Mouse (Mus musculus): ENCODE data around the gene Slc9a9.

Gene Slc9a9

DNA sequence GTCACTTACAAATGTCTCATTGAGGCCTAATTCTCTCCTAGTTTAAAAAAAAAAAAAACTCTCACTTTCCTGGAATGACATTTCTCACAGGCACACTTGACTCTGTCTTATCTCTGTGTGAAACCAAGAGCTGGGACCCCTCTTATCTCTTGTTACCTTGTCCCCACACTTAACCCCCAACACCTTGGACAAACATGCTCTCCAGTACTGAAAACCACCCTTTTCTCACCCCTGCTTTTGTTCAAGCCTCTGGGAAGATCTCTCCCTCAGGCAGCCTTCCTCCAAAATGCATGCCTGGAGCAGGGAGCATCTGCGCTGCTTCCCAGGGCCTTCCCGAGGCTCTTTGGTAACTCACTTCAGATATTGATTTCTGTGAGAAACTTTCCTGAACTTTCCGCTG is 524.0 kb downstream of the Slc9a9 start:
- no peak for DNase-seq (ENCODE audit: low spot score in 2 of 2)

DNA sequence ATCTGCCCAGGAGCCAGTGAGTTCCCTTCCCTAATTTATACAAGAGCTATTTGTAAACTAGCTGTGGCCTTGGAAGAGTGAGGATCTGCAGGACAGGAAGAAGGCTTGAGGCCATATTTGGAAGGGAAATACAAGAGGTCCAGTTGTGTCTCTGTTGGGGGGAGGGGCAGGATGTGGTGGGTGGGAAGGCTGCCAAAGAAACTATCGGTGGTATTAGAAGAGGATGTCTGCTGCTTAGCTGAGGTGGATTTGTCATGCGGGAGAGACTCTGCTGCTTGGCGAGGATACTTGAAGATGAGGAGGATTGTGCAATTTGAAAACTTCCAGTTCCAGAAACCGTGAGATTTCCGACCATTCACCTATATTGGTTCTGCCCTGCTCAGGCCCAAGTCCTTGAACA is 524.4 kb downstream of the Slc9a9 start:
- DNase-seq (ENCODE audit: low spot score in 2 of 2): no peak

DNA sequence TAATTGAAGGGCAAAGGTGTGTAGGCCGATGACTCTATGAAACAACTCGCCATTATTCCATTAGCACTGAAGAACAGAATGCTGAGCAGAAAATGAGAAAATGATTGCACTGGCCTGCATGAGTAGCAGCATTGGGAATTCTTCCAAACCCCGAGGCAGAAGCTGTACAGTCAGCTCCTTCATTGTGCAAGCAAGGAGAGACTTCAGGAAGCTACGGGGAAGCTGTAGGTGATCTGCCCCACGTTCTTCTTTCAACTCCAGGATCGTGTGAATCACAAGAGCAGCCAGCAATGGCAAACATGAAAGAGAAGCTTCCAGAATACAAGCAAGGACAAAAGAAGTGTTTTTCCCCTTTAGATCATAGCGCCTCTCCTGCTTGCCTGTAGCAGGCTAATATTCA is 538.0 kb downstream of the Slc9a9 start:
- DNase-seq (ENCODE audit: low spot score in 2 of 2): no peak

DNA sequence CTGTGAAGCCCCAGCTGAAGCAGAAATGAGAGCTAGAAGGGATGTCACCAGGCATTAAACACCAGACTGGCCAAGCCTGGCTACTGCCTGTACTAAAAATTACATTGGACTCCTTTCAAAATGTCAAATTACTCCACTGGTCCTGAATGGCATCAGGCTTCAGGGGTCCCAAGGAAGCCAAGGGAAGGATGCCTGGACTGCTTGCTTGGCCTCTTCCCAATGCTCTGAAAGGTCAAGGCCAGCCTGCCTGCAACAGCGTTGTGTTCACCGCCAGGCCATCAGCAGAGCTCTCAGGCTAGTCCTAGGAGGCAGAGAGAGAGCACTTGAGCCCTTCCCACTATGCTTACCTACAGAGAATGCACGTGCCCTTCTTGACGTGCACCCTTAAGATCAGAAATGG is 539.0 kb downstream of the Slc9a9 start:
- no peak for DNase-seq (ENCODE audit: low spot score in 2 of 2)

DNA sequence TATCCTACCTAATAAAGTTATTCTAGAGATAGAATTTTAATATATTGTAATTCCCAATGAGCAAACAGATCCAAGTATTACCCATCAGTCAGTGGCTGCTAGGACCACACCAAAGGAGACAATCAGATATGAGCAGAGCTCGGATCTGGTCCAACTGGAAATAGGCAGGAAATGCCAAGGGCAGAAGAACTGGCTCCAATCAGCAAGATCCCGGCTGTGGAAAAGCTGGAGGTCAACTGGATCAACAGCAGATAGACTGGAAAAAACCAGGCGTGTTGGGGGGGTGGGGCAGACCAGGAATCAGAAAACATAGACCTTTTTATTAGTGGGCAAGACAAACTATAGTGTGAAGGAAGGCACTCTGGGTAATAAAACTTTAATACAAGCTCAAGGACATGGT is 550.3 kb downstream of the Slc9a9 start:
- DNase-seq (ENCODE audit: low spot score in 2 of 2): no peak

DNA sequence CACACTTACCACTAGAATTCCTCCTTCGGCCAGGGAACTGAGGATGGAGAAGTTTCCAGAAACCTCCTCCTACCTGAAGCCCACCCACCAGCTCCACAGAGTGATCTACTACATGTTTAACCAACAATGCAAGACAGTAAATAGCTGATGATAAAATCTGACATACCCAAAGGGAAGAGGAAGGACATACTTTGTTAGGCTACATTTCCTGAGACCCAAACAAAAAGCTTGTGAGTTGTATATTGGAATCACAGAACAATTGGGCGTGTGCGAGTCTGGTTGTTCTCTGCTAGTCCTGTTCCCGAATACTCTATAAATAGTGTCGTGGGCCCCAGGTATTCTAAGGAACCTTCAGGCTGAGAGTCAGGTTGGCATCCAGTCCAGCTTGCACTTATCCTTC is 551.6 kb downstream of the Slc9a9 start:
- no peak for DNase-seq (ENCODE audit: low spot score in 2 of 2)

DNA sequence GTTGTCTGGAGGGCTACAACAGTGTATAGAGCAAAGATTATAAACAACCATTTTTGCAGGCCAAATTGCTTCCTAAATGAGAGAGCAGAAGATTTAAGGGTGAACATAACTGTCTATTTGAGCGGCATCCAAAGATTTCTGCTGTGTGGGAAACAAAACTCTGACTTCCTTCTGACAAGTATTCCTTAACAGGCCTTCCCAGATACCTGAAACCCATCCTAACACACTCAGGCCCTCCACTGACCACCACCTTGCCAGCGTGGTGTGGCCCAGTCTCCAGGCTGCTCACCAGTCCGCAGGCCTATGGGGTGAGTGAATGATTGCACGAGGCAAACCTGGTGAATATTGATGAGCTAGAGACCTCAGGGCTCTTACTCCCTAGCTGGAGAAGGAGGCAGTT is 557.3 kb downstream of the Slc9a9 start:
- no peak for DNase-seq (ENCODE audit: low spot score in 2 of 2)

DNA sequence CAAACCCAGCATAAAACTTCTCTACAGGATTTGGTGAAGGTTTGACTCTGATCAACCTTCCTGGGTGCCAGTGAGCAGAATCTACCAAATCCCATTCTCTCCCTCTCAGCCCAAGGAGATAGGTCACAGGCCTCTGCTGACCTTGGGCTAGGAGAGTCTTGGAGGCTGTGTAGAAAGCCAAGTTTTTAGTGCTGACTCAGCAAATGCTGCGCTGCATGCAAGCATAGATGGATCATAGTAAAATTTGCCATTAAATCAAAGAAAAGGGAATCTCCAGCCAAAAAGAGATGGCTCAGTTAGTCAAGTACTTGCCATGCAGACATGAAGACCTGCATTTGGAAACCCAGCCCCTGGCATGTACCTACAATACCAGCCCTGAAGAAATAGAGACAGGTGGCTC is 558.4 kb downstream of the Slc9a9 start:
- DNase-seq (ENCODE audit: low spot score in 2 of 2): no peak

DNA sequence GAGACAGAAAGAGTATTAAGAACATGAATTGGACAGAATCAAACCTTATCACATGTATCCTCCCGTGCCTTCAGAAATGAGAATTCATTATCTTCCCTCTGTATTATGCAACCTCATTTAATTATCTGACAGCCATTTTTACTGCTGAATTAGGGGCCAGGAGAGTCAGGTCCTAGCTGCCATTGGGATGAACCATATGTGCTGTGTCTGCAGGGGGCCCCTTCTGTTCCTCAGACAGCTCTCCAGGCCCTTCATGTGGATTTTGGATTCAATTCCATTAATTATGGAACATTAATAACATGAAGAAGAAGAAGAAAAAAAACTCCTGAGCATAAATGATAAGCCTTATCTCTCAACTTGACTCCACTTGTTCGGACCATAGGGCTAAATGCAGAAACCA is 559.4 kb downstream of the Slc9a9 start:
- DNase-seq (ENCODE audit: low spot score in 2 of 2): no peak

DNA sequence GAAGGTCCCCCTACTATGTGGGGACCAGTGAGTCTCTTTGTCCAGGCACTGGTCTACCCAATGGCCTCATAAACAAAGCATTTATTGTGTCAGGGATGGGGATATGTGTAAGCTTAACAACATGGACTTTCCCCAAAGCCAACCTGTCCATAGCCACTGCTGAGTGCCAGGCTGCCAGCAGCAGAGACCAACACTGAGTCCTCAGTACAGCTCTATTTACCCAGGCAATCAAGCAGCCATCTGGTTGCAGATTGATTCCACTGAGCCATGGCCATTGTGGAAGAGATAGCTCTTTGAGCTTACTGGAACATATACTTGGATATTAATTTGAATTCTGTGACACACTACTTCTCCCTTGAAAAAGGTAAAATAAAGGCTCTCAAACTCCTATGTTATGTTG is 570.2 kb downstream of the Slc9a9 start:
- no peak for DNase-seq (ENCODE audit: low spot score in 2 of 2)

DNA sequence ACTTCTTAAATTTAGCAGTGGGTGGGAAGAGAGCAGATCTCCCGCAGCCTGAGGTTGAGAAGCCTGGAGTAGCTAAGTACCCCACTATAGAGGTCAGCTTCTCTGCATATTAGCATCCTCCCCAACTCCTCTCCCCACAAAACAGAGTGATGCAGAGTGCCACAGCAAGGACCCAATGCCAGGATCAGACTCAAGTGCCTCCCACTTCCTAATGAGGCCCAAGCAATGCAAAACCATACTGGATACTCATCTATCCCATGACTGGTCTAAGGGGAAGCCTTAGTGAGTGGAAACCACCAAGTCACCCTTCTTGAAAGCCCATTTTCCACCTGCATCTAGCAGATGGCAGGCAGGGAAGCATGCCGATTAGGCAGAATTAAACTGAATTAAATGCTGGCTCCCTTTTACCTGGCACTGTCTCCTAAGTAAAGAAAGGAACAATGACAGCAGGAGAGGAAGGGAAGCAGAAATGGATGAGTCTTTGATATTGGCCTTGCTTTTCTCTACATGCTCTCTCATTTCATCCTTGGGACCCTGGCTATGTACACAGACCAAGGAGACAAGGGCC is 573.0 kb downstream of the Slc9a9 start:
- no peak for DNase-seq (ENCODE audit: low spot score in 2 of 2)

DNA sequence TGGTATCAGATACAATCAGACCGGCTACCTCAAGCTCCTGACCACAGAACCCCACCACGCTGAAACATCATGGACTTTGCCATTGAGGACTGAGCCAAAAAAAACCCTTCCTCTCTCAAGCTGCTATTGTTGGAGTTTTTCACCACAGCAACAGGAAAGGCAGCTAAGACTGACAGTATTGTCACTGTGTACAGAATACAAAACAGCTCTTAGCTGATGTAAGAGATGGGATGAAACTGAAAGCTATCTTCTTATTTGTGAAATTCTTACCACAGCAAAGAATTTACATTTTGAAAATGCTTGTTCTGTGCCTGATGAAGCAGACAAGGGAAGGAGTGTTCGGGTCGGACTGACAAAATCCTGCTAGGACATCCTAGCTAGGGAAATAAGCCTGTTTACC is 584.5 kb downstream of the Slc9a9 start:
- DNase-seq (ENCODE audit: low spot score in 2 of 2): no peak

DNA sequence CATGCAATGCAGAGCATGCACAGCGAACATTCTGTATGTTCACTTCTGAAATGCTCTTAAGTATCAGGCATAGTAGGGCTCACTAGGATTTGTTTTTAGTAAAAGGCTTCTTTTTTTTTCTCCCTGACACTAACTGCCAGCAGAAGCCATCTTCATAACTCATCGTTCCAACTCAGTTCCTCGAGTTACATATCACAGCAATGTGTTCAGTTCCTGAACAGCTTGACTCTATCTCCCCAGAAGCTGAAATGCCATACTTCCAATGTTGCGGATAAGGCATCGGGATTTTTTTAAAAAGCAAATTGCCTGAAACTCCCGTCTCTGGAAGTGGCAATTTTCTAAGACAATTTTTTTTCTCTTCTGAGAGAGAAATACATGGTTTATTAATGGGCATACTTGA is 586.1 kb downstream of the Slc9a9 start:
- DNase-seq (ENCODE audit: low spot score in 2 of 2): no peak

DNA sequence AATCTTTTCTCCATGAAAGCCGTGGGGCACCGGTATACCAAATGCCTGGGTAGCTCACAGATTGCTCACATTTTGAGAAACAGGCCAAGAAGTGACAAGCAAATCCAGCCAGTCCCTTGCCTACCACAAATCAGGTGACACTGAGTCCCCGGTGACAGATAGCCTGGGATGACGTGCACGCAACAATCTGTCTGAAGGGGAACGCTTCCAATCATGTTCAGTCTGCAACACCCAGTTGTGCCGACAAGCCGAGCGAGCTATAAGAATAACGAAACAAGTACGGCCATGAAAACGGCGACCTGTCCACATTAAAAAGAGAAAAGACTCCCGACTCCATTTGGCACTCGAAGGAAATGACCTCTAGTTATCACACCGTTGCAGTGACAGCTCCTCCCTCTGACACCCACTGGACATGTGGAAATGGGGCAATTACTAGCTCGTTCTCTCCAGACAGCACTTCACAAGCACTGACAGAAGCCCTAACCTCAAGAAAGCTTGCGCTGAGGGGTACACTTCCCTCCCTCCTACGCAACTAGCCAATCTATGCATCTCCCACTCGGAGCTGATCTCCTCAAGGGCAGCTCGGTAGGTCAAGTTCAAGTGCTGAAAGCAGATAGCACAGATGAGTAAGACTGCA is 587.1 kb downstream of the Slc9a9 start:
- DNase-seq (ENCODE audit: low spot score in 2 of 2): no peak

DNA sequence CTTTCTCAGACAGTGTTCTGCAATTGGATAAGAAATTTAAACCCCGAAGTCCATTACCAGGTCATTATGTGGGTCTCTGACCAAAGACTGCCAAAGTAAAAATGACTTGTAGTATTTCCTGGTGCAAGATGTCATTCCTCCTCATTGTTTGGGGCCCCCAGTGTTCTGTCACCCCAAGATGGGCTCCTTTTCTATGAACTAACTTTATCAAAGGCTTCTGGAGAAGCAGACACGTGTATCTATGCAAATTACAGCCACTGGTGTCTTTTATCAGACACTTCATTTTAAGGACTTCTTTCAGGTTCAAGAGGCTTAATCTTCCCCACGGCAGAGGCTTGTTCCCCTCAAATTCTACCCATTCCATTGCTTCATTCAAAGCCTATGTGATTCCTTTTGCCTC is 593.1 kb downstream of the Slc9a9 start:
- no peak for DNase-seq (ENCODE audit: low spot score in 2 of 2)

DNA sequence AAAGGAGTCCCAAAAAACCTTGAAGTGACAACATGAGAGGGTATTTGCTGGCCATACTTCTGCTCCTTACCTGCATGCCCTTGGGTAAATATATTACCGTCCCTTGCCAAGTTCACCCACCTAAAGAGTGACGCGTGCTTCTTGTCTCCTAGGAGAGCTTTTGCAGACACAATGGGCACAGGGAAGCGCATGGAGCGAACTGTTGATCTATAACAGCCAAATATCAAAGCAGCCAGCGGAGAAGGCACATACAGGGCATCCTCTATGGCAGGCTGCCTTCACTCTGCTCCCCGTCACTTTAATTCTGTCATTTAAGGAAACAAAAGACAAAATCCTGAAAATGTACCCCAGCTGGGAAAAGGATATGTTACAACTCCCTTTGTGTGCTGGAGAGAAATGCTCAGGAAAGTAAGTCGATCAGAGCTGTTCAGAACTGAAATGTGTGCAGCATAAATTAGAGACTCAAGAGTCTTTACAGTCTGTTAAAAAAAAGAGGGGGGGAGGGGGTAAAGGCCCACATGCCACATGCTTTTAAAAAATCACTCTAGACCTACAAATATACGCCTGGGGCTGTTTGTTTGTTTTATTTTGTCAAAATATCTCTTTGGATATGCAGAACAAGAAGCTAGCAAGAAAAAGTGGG is 594.3 kb downstream of the Slc9a9 start:
- no peak for DNase-seq (ENCODE audit: low spot score in 2 of 2)

DNA sequence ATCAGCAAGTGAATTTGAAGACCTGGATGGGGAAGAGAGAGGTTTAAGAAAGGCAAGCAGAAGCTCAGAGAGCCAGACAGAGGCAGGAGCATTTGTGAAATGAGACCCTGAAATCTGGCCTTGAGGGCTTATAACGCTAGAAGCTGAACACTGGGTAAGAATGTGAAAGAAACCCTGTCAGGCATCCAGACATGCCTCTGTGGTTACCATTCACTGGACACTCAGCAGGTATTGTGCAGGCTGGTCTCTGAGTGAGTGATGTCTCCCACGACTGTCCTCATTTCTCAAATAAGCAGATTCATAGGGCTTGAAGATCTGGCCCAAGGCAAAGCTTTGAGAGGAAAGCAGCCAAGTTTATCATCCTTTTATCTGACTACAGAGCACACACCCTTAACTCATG is 596.5 kb downstream of the Slc9a9 start:
- no peak for DNase-seq (ENCODE audit: low spot score in 2 of 2)

DNA sequence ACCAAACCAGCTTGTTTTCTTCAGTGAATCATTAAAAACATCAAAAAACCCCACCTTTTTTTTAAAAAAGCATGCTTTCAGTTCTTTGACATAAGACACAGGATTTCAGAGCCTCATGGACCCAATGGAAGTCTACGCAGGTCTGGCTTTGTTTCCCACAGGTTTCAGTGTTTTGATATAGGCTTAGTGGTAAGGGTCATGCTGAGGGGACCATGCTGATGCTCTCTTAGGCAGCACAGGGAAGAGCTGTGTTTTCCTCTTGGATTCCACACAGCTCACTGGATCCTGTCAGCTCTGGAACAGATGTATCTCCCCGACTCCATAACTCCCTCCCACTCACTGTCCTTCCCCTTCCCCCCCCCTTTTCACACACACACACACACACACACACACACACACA is 597.2 kb downstream of the Slc9a9 start:
- DNase-seq (ENCODE audit: low spot score in 2 of 2): no peak

DNA sequence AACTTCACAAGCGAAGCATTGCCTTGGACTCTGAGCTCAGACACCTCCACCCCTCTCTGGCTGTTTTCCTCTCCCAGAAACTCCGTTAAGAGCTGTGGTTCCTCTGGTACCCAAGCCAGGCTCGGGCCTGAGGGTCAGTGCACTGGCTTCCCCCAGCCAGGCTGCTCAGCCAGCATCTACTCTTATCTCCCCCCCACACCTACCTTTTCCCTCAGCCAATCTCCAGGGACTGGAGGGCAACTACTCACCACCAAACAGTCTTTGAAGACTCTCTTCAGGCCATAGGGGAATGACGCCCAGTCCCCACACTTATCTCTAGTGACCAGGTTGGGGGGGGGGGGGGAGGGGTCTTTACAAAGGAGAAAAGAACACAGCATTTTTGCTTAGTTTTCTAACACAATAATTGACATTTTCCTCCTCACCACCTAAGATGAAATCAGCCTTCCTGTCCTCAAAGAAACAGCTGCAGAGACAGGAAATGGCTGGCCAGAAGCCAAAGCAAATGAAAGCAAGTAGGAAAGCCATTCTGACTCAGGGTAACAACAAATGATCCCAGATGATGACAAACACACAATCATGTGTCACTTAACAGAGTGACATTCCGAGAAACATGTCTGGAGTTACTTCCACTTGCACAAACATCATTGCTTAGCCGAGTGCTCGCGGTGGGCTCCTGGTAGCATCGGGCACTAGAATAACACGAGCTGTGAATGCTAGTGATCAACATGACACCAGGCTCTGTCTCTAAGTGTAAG is 610.1 kb downstream of the Slc9a9 start:
- DNase-seq (ENCODE audit: low spot score in 2 of 2): no peak
